Mouse (Mus musculus) lung, adult 2 months (tissue): Measurements from ENCODE around the gene Zfp942. TPM values are rescaled to one million over a fixed set of nuclear protein-coding genes. Genes with fewer than 3 reads are reported as not detected.
"Not testable (repeated sequence)": the region's sequence is repeated elsewhere in the genome, so short reads cannot be mapped to it uniquely, and the experiment has no call there.

Experiments used
- DNase-seq: peaks from one replicate; pipeline ENCODE4 v3.0.0; 2022
- H3K4me1 ChIP-seq: fragments of 200-500 bp; 2 replicates; pipeline ENCODE4 v1.6.1; 2011; ENCODE audit warnings: low read length; ENCODE audit not compliant: control insufficient read depth, insufficient read depth
- H3K4me3 ChIP-seq: fragments of 200-500 bp; replicated peaks from 2 replicates; pipeline ENCODE3; 2011; ENCODE audit warnings: low read depth, mild to moderate bottlenecking, control low read depth, low read length; ENCODE audit errors: extremely low read depth
- CTCF ChIP-seq: fragments of 200-500 bp; IDR thresholded peaks from 2 replicates; pipeline ENCODE4 v1.5.1; 2011; ENCODE audit warnings: mild to moderate bottlenecking, low read length, control low read depth; ENCODE audit not compliant: insufficient read depth
- POLR2A ChIP-seq: fragments of 200-500 bp; IDR thresholded peaks from 2 replicates; pipeline ENCODE4 v1.6.1; 2011; ENCODE audit warnings: low read depth, mild to moderate bottlenecking, control low read depth, low read length, borderline replicate concordance; ENCODE audit errors: extremely low read depth
- WGBS: fragments of 180-500 bp; shearing (Covaris S2); methylation state at CpG from one replicate; pipeline ENCODE4 v1.1.7; 2018; 5-methylcytosine and 5-hydroxymethylcytosine counted together
- polyA plus RNA-seq: library from polyadenylated mRNA; depleted of rRNA; stranded (reverse); fragments of >200 nt; gene quantifications from 2 replicates; pipeline ENCODE4 v1.2.3, GENCODE M21; 2012; rRNA removed

Zfp942 gene
- polyA plus RNA-seq: 1.1 and 1.6 TPM in 2 replicates

GRCm38 (mm10) chr17:21962107-21962907 lies at the start of gene Zfp942, which contains the start of gene Zfp943:
Gene Zfp942 (minus strand): TSS chr17:21962464.
Gene Zfp943 (plus strand): TSS chr17:21962552.
- peak within 1 kb of the TSS; percentile 54 for H3K4me3 ChIP-seq
- DNase-seq: peak; percentile 83
- not testable (repeated sequence) for H3K4me1 ChIP-seq
- WGBS: under 1% methylated on average over 43 of the region's 55 CpGs

- H3K4me3 ChIP-seq: peak overlapping the region; percentile 51
- WGBS: 24% methylated on average over 4 of the region's 4 CpGs
- TF ChIP-seq CTCF (no peak), POLR2A (no peak)
- DNase-seq: no peak
- H3K4me1 ChIP-seq: peaks cover 3% of the 10 kb centered on the region; the same call in 1 of the 2 replicates
Observed at GRCm38 (mm10) chr17:21963302-21963701, 1.0 kb upstream of the Zfp942 start.

DNA sequence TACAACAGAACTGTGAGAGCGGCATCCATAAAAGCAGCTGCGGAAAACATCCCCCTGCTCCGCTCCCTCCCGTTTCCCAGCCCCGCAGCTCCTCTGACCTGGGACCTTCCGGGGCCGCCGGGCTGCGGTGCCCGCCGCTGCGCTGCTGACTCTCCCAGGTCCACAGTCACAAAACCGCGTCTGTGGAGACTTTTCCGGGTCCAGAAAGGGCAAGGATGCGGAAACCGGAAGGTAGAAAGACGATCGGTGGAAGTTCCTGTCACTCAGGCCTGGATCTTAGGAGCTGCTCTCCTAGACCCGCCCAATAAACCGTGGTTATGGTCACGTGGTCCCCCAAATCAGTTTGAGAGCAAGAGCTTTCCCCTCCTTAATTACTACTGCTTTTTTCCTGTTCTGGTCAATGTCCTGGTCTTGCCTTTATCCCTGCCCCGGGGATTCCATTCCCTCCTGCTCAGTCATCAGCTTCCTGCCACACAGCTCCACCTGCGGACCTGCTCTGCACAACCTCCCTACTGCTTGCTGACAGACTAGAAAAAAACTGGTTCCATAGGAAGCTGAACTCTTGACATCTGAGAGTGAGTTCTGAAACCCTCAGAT lies 52.7 kb downstream of the Zfp942 start, which contains the start of gene Zfp995:
TSS of gene Zfp995 (minus strand) at position 471 of the 597 bp plus-strand sequence.
- peak within 1 kb of the TSS; percentile 51 for H3K4me3 ChIP-seq
- 1% methylated on average over 24 of the region's 24 CpGs for WGBS
- H3K4me1 ChIP-seq: not testable (repeated sequence)
- DNase-seq: peak; percentile 60

DNA sequence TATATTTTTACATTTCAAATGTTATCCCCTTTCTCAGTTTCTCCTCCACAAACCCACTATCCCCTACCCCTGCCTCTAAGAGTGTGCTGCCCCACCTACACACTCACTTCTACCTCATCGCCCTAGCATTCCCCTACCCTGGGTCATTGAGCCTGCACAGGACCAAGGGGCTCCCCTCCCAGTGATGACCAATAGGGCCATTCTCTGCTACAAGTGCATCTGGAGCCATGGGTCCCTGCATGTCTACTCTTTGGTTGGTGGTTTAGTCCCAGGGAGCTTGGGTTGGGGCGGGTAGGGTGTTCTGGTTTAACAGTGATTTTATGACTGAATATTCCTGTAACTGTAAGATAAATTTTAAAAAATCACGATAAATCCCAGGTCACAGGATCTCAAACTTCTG lies 53.2 kb downstream of the Zfp942 start:
- Histone ChIP-seq H3K4me1 (no peaks in the 10 kb centered on the region), H3K4me3 (peak overlapping the region; percentile 51)
- 10% methylated on average over 3 of the region's 3 CpGs for WGBS
- no peak for TF ChIP-seq CTCF
- TF ChIP-seq POLR2A: no peak
- no peak for DNase-seq

Other genes starting within 250 kb of the Zfp942 start
- 1.4 and 2.5 TPM in 2 replicates for gene Zfp229, start 231.7 kb downstream of the Zfp942 start, polyA plus RNA-seq
- 0.09 and 0.22 TPM in 2 replicates for gene Zfp820, start 116.7 kb downstream of the Zfp942 start, polyA plus RNA-seq
- gene Zfp995, start 52.5 kb downstream of the Zfp942 start, polyA plus RNA-seq: 1.5 and 1.8 TPM in 2 replicates
- 3.2 and 3.5 TPM in 2 replicates for gene Zfp943, start 88 bp upstream of the Zfp942 start, polyA plus RNA-seq
- 0.09 and 0.21 TPM in 2 replicates for gene Zfp947, start 203.7 kb upstream of the Zfp942 start, polyA plus RNA-seq